Mouse (Mus musculus): ENCODE results near the gene Snx32.

DNA sequence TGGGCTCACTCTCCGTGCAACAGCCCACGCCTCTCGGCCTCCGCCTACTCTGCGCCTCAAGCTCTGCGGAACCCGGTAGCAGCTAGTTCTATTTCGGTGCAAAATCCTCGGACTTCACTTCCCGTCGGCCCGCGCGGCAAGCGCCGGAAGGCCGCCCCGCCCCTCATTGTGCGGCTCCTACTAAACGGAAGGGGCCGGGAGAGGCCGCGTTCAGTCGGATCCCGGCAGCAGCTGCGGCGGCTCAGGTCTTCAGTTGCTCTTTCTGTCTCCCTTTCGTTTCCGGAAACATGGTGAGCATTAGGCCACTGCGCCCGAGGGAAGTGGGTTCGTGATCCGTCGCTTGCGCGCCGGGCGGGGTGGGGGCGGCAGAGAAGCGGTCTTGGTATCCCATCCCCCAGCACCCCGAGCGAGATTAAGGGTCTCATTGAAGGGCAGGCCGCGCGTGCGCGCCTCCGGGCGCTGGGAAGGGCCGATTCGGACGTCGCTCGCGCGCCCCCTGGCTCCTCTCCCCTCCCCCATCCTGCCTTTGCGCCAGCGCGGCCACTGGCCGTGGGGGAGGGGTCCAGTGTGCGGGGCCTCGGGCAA lies 19.9 kb downstream of the Snx32 start, which contains the start of gene Cfl1:
- TF ChIP-seq CTCF (IDR thresholded peaks at IDR 0.05; ENCODE audit: borderline replicate concordance, insufficient read depth, low read depth, low read length) (no peak), POLR2A (IDR thresholded peaks at IDR 0.05; ENCODE audit: borderline replicate concordance, insufficient read depth, low read length) (peak; percentile 89)

All from cerebellum, adult 2 months (tissue).